Mouse (Mus musculus) erythroblast, embryonic 14.5 days (primary cell): ENCODE results near the gene Sirpa. TPM values are rescaled to one million over a fixed set of nuclear protein-coding genes. Genes with fewer than 3 reads are reported as not detected.

Experiments used
- H3K27me3 ChIP-seq: 2 replicates; pipeline ENCODE4 v1.6.1; 2012; ENCODE audit warnings: inconsistent platforms; ENCODE audit not compliant: control insufficient read depth
- H3K36me3 ChIP-seq: 2 replicates; pipeline ENCODE4 v1.6.1; 2012; ENCODE audit warnings: mild to moderate bottlenecking, inconsistent platforms; ENCODE audit not compliant: control insufficient read depth
- H3K4me1 ChIP-seq: 2 replicates; pipeline ENCODE4 v1.6.1; 2012; ENCODE audit warnings: inconsistent platforms; ENCODE audit not compliant: control insufficient read depth
- H3K4me3 ChIP-seq: replicated peaks from 2 replicates; pipeline ENCODE3; 2012; ENCODE audit warnings: moderate library complexity, mild to moderate bottlenecking, inconsistent platforms
- H3K9me3 ChIP-seq: 2 replicates; pipeline ENCODE4 v1.6.1; 2012; ENCODE audit warnings: low read length, inconsistent platforms, mixed read lengths; ENCODE audit not compliant: control insufficient read depth
- GATA1 ChIP-seq: IDR thresholded peaks from 2 replicates; pipeline ENCODE4 v1.6.1; 2012; ENCODE audit warnings: low read length, inconsistent platforms, mixed read lengths
- TAL1 ChIP-seq: IDR thresholded peaks from 3 replicates; pipeline ENCODE4 v1.6.1; 2012; ENCODE audit warnings: low read length, inconsistent platforms, mixed read lengths
- polyA plus RNA-seq: library from polyadenylated mRNA; stranded (reverse); fragments of >175 nt; gene quantifications from 2 replicates; pipeline ENCODE4 v1.2.3, GENCODE M21; 2012

Gene Sirpa
- polyA plus RNA-seq, 1 experiment: 0.53 TPM

GRCm38 (mm10) chr2:129620148-129620547 lies 27.5 kb downstream of the Sirpa start:
- Histone ChIP-seq H3K4me1 (no peaks in the 10 kb centered on the region), H3K4me3 (no peak overlapping the region), H3K27me3 (no peaks in the 10 kb centered on the region), H3K9me3 (no peaks in the 10 kb centered on the region), H3K36me3 (peaks cover 3% of the 10 kb centered on the region; the same call in 1 of the 2 replicates)
- TF ChIP-seq GATA1 (no peak), TAL1 (no peak)

- no peak overlapping the region for H3K4me3 ChIP-seq
- TF ChIP-seq TAL1 (no peak), GATA1 (no peak)
- H3K9me3 ChIP-seq: no peaks in the 10 kb centered on the region
- H3K27me3 ChIP-seq: no peaks in the 10 kb centered on the region
- no peaks in the 10 kb centered on the region; the same call in 1 of the 2 replicates for H3K36me3 ChIP-seq
- no peaks in the 10 kb centered on the region for H3K4me1 ChIP-seq
Measured at GRCm38 (mm10) chr2:129620881-129621280, 28.2 kb downstream of the Sirpa start.

- Histone ChIP-seq H3K27me3 (no peaks in the 10 kb centered on the region), H3K9me3 (no peaks in the 10 kb centered on the region), H3K36me3 (no peaks in the 10 kb centered on the region; the same call in 1 of the 2 replicates), H3K4me1 (no peaks in the 10 kb centered on the region), H3K4me3 (no peak overlapping the region)
- no peak for TF ChIP-seq GATA1
- no peak for TF ChIP-seq TAL1
Measured at GRCm38 (mm10) chr2:129621654-129622490, 29.2 kb downstream of the Sirpa start.

- no peaks in the 10 kb centered on the region for H3K9me3 ChIP-seq
- no peaks in the 10 kb centered on the region for H3K4me1 ChIP-seq
- no peak overlapping the region for H3K4me3 ChIP-seq
- no peaks in the 10 kb centered on the region for H3K27me3 ChIP-seq
- TF ChIP-seq TAL1 (no peak), GATA1 (no peak)
- H3K36me3 ChIP-seq: no peaks in the 10 kb centered on the region; the same call in 1 of the 2 replicates
Measured at GRCm38 (mm10) chr2:129622918-129623317, 30.3 kb downstream of the Sirpa start.

GRCm38 (mm10) chr2:129623771-129624170 lies 31.1 kb downstream of the Sirpa start:
- Histone ChIP-seq H3K4me3 (no peak overlapping the region), H3K9me3 (no peaks in the 10 kb centered on the region), H3K27me3 (no peaks in the 10 kb centered on the region), H3K36me3 (no peaks in the 10 kb centered on the region; the same call in 1 of the 2 replicates), H3K4me1 (no peaks in the 10 kb centered on the region)
- TF ChIP-seq TAL1: no peak
- TF ChIP-seq GATA1: no peak

GRCm38 (mm10) chr2:129624246-129624918 lies 31.7 kb downstream of the Sirpa start:
- Histone ChIP-seq H3K36me3 (no peaks in the 10 kb centered on the region; the same call in 1 of the 2 replicates), H3K9me3 (no peaks in the 10 kb centered on the region), H3K27me3 (no peaks in the 10 kb centered on the region), H3K4me3 (no peak overlapping the region), H3K4me1 (no peaks in the 10 kb centered on the region)
- TF ChIP-seq TAL1: no peak
- TF ChIP-seq GATA1: no peak

GRCm38 (mm10) chr2:129624956-129625355 lies 32.3 kb downstream of the Sirpa start:
- H3K27me3 ChIP-seq: no peaks in the 10 kb centered on the region
- no peak for TF ChIP-seq TAL1
- no peak for TF ChIP-seq GATA1
- H3K36me3 ChIP-seq: no peaks in the 10 kb centered on the region; the same call in 1 of the 2 replicates
- H3K9me3 ChIP-seq: no peaks in the 10 kb centered on the region
- H3K4me1 ChIP-seq: no peaks in the 10 kb centered on the region
- no peak overlapping the region for H3K4me3 ChIP-seq

GRCm38 (mm10) chr2:129625845-129626244 lies 33.2 kb downstream of the Sirpa start:
- H3K4me3 ChIP-seq: no peak overlapping the region
- H3K36me3 ChIP-seq: no peaks in the 10 kb centered on the region; the same call in 1 of the 2 replicates
- H3K4me1 ChIP-seq: no peaks in the 10 kb centered on the region
- no peaks in the 10 kb centered on the region for H3K27me3 ChIP-seq
- no peaks in the 10 kb centered on the region for H3K9me3 ChIP-seq
- no peak for TF ChIP-seq GATA1
- no peak for TF ChIP-seq TAL1

- Histone ChIP-seq H3K9me3 (no peaks in the 10 kb centered on the region), H3K36me3 (no peaks in the 10 kb centered on the region; the same call in 1 of the 2 replicates), H3K4me3 (no peak overlapping the region), H3K27me3 (no peaks in the 10 kb centered on the region), H3K4me1 (no peaks in the 10 kb centered on the region)
- TF ChIP-seq TAL1 (no peak), GATA1 (no peak)
Measured at GRCm38 (mm10) chr2:129626621-129627061, 34.0 kb downstream of the Sirpa start.
